Mouse (Mus musculus): ENCODE results near the gene Tescl. TPM values are rescaled to one million over a fixed set of nuclear protein-coding genes. Genes with fewer than 3 reads are reported as not detected.
A peak's percentile ranks its signal among the peaks of the same experiment; 100 is the strongest.

Gene Tescl
- polyA plus RNA-seq, 1 experiment from 2014 or later, result not detected

- H3K27me3 ChIP-seq (ENCODE audit: insufficient read depth, poor library complexity, severe bottlenecking), result peaks cover 8% of the 10 kb centered on the region
- peaks cover 16% of the 10 kb centered on the region for H3K4me1 ChIP-seq
- no peaks in the 10 kb centered on the region for H3K36me3 ChIP-seq
- WGBS, result 51% methylated on average over 7 of the region's 7 CpGs
- DNase-seq (ENCODE audit: low spot score), result peak; percentile 87
- H3K4me3 ChIP-seq, result peak overlapping the region; percentile 42
- peak overlapping the region; percentile 85 for H3K27ac ChIP-seq
- no peaks in the 10 kb centered on the region for H3K9me3 ChIP-seq
Measured at GRCm38 (mm10) chr7:24371012-24371808, 37.5 kb upstream of the Tescl start.

GRCm38 (mm10) chr7:24369731-24370541 lies 36.2 kb upstream of the Tescl start, which contains the start of gene Kcnn4:
Gene Kcnn4, plus strand, starts transcription at chr7:24370263.
- Histone ChIP-seq H3K27me3 (ENCODE audit: insufficient read depth, poor library complexity, severe bottlenecking) (peaks cover 8% of the 10 kb centered on the region), H3K4me1 (peaks cover 20% of the 10 kb centered on the region), H3K4me3 (peak within 1 kb of the TSS; percentile 42), H3K9me3 (no peaks in the 10 kb centered on the region), H3K27ac (peak within 1 kb of the TSS; percentile 85), H3K36me3 (no peaks in the 10 kb centered on the region)
- DNase-seq (ENCODE audit: low spot score), result peak; percentile 82
- WGBS, result 35% methylated on average over 23 of the region's 23 CpGs

DNA sequence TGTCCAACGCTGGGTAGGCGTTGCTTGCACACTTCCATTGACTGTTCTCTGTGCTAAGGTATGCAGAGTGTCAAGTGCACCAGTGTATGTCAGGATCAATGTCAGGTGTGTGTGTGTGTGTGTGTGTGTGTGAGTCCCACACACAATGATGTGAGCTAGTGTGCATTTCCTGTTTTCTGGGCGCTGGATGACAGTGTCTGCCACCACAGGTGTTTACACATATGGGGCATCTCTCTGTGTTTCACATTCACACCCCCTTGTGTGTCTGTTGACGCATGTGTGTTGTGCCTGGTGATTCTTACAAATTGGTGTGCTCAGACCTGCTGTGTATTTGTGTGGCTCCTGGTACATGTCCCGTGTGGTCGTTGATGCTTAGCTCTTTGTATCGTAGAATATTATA lies 35.2 kb upstream of the Tescl start:
- WGBS, result 86% methylated on average over 7 of the region's 7 CpGs
- H3K9me3 ChIP-seq, result no peaks in the 10 kb centered on the region
- H3K4me3 ChIP-seq, result no peak overlapping the region
- H3K4me1 ChIP-seq, result peaks cover 20% of the 10 kb centered on the region
- H3K27me3 ChIP-seq (ENCODE audit: insufficient read depth, poor library complexity, severe bottlenecking), result peaks cover 8% of the 10 kb centered on the region
- H3K27ac ChIP-seq, result no peak overlapping the region
- no peaks in the 10 kb centered on the region for H3K36me3 ChIP-seq
- no peak for DNase-seq (ENCODE audit: low spot score)

DNA sequence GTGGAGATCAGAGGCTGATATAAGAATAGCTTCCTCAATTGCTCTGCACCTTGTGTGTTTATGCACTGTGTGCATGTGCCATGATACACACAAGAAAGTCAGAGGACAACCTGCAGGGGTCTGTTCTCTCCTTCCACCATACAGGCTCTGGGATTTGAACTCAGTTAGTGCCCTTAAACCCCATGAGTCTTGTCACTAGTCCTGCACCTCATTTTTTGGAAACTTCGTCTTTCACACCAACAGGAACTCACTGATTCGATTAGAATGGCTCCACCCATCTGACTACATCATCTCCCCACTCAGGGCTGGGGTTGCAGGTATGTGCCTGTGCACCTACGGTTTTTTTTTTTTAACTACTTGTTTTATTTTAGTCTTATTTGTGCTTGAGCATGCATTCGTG lies 34.5 kb upstream of the Tescl start:
- H3K27ac ChIP-seq, result no peak overlapping the region
- no peak for DNase-seq (ENCODE audit: low spot score)
- H3K9me3 ChIP-seq, result no peaks in the 10 kb centered on the region
- H3K36me3 ChIP-seq, result no peaks in the 10 kb centered on the region
- peaks cover 15% of the 10 kb centered on the region; the same call in 1 of the 2 replicates for H3K4me1 ChIP-seq
- peaks cover 8% of the 10 kb centered on the region for H3K27me3 ChIP-seq (ENCODE audit: insufficient read depth, poor library complexity, severe bottlenecking)
- WGBS, result 67% methylated on average over 4 of the region's 4 CpGs
- H3K4me3 ChIP-seq, result no peak overlapping the region

GRCm38 (mm10) chr7:24366716-24367632 lies 33.2 kb upstream of the Tescl start:
- H3K27me3 ChIP-seq (ENCODE audit: insufficient read depth, poor library complexity, severe bottlenecking), result peaks cover 12% of the 10 kb centered on the region
- peaks cover 13% of the 10 kb centered on the region; the same call in 1 of the 2 replicates for H3K4me1 ChIP-seq
- DNase-seq (ENCODE audit: low spot score), result no peak
- H3K4me3 ChIP-seq, result no peak overlapping the region
- 76% methylated on average over 15 of the region's 15 CpGs for WGBS
- no peaks in the 10 kb centered on the region for H3K36me3 ChIP-seq
- H3K27ac ChIP-seq, result no peak overlapping the region
- no peaks in the 10 kb centered on the region for H3K9me3 ChIP-seq

- Histone ChIP-seq H3K27me3 (ENCODE audit: insufficient read depth, poor library complexity, severe bottlenecking) (peaks cover 8% of the 10 kb centered on the region), H3K4me1 (peaks cover 13% of the 10 kb centered on the region; the same call in 1 of the 2 replicates), H3K4me3 (no peak overlapping the region), H3K9me3 (no peaks in the 10 kb centered on the region), H3K36me3 (no peaks in the 10 kb centered on the region), H3K27ac (peak overlapping the region; percentile 56)
- WGBS, result 68% methylated on average over 5 of the region's 5 CpGs
- no peak for DNase-seq (ENCODE audit: low spot score)
Measured at GRCm38 (mm10) chr7:24365258-24366014, 31.7 kb upstream of the Tescl start.

- Histone ChIP-seq H3K27ac (peak overlapping the region; percentile 56), H3K4me1 (peaks cover 7% of the 10 kb centered on the region; the same call in 1 of the 2 replicates), H3K9me3 (no peaks in the 10 kb centered on the region), H3K36me3 (no peaks in the 10 kb centered on the region), H3K27me3 (ENCODE audit: insufficient read depth, poor library complexity, severe bottlenecking) (0 out of 2 replicates have a peak, but pooled peaks cover 4% of the 10 kb centered on the region), H3K4me3 (no peak overlapping the region)
- DNase-seq (ENCODE audit: low spot score), result peak; percentile 86
- WGBS, result 24% methylated on average over 10 of the region's 10 CpGs
Measured at GRCm38 (mm10) chr7:24364827-24365226, 31.1 kb upstream of the Tescl start.

- no peak for DNase-seq (ENCODE audit: low spot score)
- WGBS, result 18% methylated on average over 7 of the region's 7 CpGs
- no peaks in the 10 kb centered on the region for H3K36me3 ChIP-seq
Measured at GRCm38 (mm10) chr7:24363228-24363627, 29.5 kb upstream of the Tescl start.

DNA sequence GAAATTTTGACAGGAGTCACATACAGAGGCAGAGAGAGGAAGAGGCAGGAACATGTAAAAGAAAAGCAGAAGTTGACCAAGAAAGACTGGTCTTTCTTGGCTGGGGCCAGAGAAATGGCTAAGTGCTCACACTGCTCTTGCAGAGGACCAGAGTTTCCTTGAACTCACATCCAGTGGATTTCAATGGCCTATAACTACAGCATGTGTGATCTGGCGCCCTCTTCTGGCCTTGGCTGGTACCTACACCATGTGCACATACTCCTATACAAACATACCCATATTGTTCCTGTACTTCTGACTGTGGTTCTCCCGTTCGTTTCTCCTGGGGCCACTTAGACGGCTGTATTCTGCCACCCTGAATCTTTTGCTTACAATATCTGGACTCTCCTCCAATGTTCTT lies 27.3 kb upstream of the Tescl start:
- H3K4me3 ChIP-seq, result no peak overlapping the region
- 0 out of 2 replicates have a peak, but pooled peaks cover 4% of the 10 kb centered on the region for H3K4me1 ChIP-seq
- WGBS, result 59% methylated on average over 4 of the region's 4 CpGs
- 0 out of 2 replicates have a peak, but pooled peaks cover 3% of the 10 kb centered on the region for H3K9me3 ChIP-seq
- H3K27me3 ChIP-seq (ENCODE audit: insufficient read depth, poor library complexity, severe bottlenecking), result 0 out of 2 replicates have a peak, but pooled peaks cover 4% of the 10 kb centered on the region
- no peak overlapping the region for H3K27ac ChIP-seq
- H3K36me3 ChIP-seq, result no peaks in the 10 kb centered on the region
- DNase-seq (ENCODE audit: low spot score), result no peak

More at GRCm38 (mm10) chr7:24363228-24363627, 29.5 kb upstream of the Tescl start:
- Histone ChIP-seq H3K9me3 (no peaks in the 10 kb centered on the region), H3K4me3 (no peak overlapping the region), H3K27ac (no peak overlapping the region), H3K27me3 (ENCODE audit: insufficient read depth, poor library complexity, severe bottlenecking) (0 out of 2 replicates have a peak, but pooled peaks cover 4% of the 10 kb centered on the region), H3K4me1 (0 out of 2 replicates have a peak, but pooled peaks cover 4% of the 10 kb centered on the region)

- Histone ChIP-seq H3K9me3 (0 out of 2 replicates have a peak, but pooled peaks cover 3% of the 10 kb centered on the region), H3K4me3 (no peak overlapping the region), H3K27me3 (ENCODE audit: insufficient read depth, poor library complexity, severe bottlenecking) (0 out of 2 replicates have a peak, but pooled peaks cover 4% of the 10 kb centered on the region), H3K27ac (no peak overlapping the region), H3K4me1 (no peaks in the 10 kb centered on the region), H3K36me3 (no peaks in the 10 kb centered on the region)
- DNase-seq (ENCODE audit: low spot score), result no peak
- WGBS, result 19% methylated on average over 9 of the region's 9 CpGs
Measured at GRCm38 (mm10) chr7:24359269-24359668, 25.5 kb upstream of the Tescl start.

DNA sequence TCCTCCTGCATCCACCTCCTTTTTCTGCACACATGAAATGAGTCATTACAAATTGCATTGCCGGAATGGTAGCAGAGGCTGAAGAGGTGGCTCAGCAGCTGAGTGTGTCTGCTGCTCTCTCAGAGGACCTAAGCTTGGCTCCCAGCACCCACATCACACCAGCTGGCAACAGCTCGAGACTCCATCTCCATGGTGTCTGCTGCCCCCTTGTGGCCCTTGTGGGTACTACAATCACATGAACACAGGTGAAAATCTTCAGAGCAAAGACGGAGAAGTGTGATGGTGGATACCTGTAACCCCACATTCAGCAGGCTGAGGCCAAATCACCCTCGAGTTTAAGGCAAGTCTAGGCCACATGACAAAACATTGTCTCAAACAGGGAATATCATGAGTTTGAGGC lies 24.2 kb upstream of the Tescl start:
- H3K27ac ChIP-seq, result no peak overlapping the region
- 0 out of 2 replicates have a peak, but pooled peaks cover 3% of the 10 kb centered on the region for H3K9me3 ChIP-seq
- no peaks in the 10 kb centered on the region for H3K36me3 ChIP-seq
- no peak overlapping the region for H3K4me3 ChIP-seq
- no peaks in the 10 kb centered on the region for H3K4me1 ChIP-seq
- 49% methylated on average over 4 of the region's 4 CpGs for WGBS
- peaks cover 12% of the 10 kb centered on the region; the same call in 1 of the 2 replicates for H3K27me3 ChIP-seq (ENCODE audit: insufficient read depth, poor library complexity, severe bottlenecking)
- no peak for DNase-seq (ENCODE audit: low spot score)

Measured in heart, embryonic 10.5 days (tissue).